Mouse (Mus musculus) CH12.LX (cell line): ENCODE results near the gene Tbca. TPM values are rescaled to one million over a fixed set of nuclear protein-coding genes. Genes with fewer than 3 reads are reported as not detected.

Experiments used
- DNase-seq: peaks from one replicate; pipeline ENCODE4 v3.0.0-alpha.2; 2013; ENCODE audit errors: extremely low read depth
- H3K27ac ChIP-seq: 2 replicates; pipeline ENCODE4 v1.5.1; 2012; ENCODE audit warnings: low read depth, mild to moderate bottlenecking, control low read depth, moderate library complexity; ENCODE audit not compliant: insufficient read depth
- H3K27me3 ChIP-seq: replicated peaks from 2 replicates; pipeline ENCODE3; 2012; ENCODE audit warnings: inconsistent platforms
- H3K36me3 ChIP-seq, 2 experiments: replicated peaks in 1 of 2; 2 replicates each; pipeline versions ENCODE3 to v1.6.1; 2012; ENCODE audit warnings: inconsistent platforms in 1 of 2, low read length in 1 of 2, mild to moderate bottlenecking in 1 of 2, mixed read lengths in 1 of 2, moderate library complexity in 1 of 2; ENCODE audit not compliant: control insufficient read depth in 1 of 2, insufficient read depth in 1 of 2
- H3K4me1 ChIP-seq, 2 experiments: 2 replicates each; pipeline ENCODE4 v1.6.1; 2012; ENCODE audit warnings: inconsistent platforms in 1 of 2, moderate library complexity in 1 of 2; ENCODE audit not compliant: insufficient read depth in 2 of 2, control insufficient read depth in 1 of 2
- H3K4me2 ChIP-seq: 2 replicates; pipeline ENCODE4 v1.6.1; 2012; ENCODE audit warnings: low read depth, mild to moderate bottlenecking, control low read depth; ENCODE audit not compliant: poor library complexity, insufficient read depth, severe bottlenecking
- H3K4me3 ChIP-seq, 3 experiments: fragments of 150-350 bp in 1 of 3; sonication (generic) in 1 of 3; replicated peaks in 1 of 3; 2 replicates each; pipeline versions ENCODE3 to v1.5.1; 2011 to 2012; ENCODE audit warnings: low read depth in 2 of 3, low read length in 2 of 3, mild to moderate bottlenecking in 2 of 3, moderate library complexity in 2 of 3, control low read depth in 1 of 3, improper control_type of control experiment in 1 of 3, inconsistent platforms in 1 of 3, mixed read lengths in 1 of 3; ENCODE audit not compliant: poor library complexity in 1 of 3
- H3K79me2 ChIP-seq: replicated peaks from 2 replicates; pipeline ENCODE4 v1.6.1; 2012; ENCODE audit warnings: mild to moderate bottlenecking, moderate library complexity; ENCODE audit not compliant: control insufficient read depth, poor library complexity, insufficient read depth, severe bottlenecking; ENCODE audit errors: extremely low read depth
- H3K9ac ChIP-seq: 2 replicates; pipeline ENCODE4 v1.6.1; 2012; ENCODE audit warnings: low read depth, mild to moderate bottlenecking, control low read depth, moderate library complexity; ENCODE audit not compliant: insufficient read depth
- H3K9me3 ChIP-seq: replicated peaks from 2 replicates; pipeline ENCODE3; 2012; ENCODE audit warnings: low read length, inconsistent platforms, mixed read lengths
- CHD1 ChIP-seq: IDR thresholded peaks from 2 replicates; pipeline ENCODE4 v1.6.1; 2012; ENCODE audit warnings: low read depth, low read length, improper control_type of control experiment, inconsistent platforms
- CHD2 ChIP-seq: IDR thresholded peaks from 2 replicates; pipeline ENCODE4 v1.6.1; 2011; ENCODE audit warnings: low read length, improper control_type of control experiment
- E2F4 ChIP-seq: IDR thresholded peaks from 2 replicates; pipeline ENCODE4 v1.6.1; 2011; ENCODE audit warnings: low read depth, low read length, improper control_type of control experiment; ENCODE audit not compliant: insufficient replicate concordance
- EP300 ChIP-seq: IDR thresholded peaks from 2 replicates; pipeline ENCODE4 v1.6.1; 2011; ENCODE audit warnings: low read length, improper control_type of control experiment
- ETS1 ChIP-seq: conservative IDR thresholded peaks from 2 replicates; pipeline ENCODE4 v1.6.1; 2012; ENCODE audit warnings: low read depth, mild to moderate bottlenecking, inconsistent platforms, low read length, improper control_type of control experiment, moderate library complexity
- GABPA ChIP-seq: IDR thresholded peaks from 2 replicates; pipeline ENCODE4 v1.6.1; 2012; ENCODE audit warnings: low read depth, low read length, improper control_type of control experiment, inconsistent platforms; ENCODE audit not compliant: insufficient replicate concordance
- HCFC1 ChIP-seq: IDR thresholded peaks from 2 replicates; pipeline ENCODE4 v1.6.1; 2012; ENCODE audit warnings: low read depth, mild to moderate bottlenecking, inconsistent platforms, low read length, improper control_type of control experiment
- IRF4 ChIP-seq: IDR thresholded peaks from 2 replicates; pipeline ENCODE4 v1.6.1; 2014; ENCODE audit warnings: low read depth, mild to moderate bottlenecking, inconsistent platforms, low read length, improper control_type of control experiment
- JUN ChIP-seq: IDR thresholded peaks from 2 replicates; pipeline ENCODE4 v1.6.1; 2011; ENCODE audit warnings: low read depth, mild to moderate bottlenecking, low read length, improper control_type of control experiment, moderate library complexity; ENCODE audit not compliant: insufficient read depth
- JUND ChIP-seq: conservative IDR thresholded peaks from 2 replicates; pipeline ENCODE4 v1.6.1; 2011; ENCODE audit warnings: low read depth, low read length, improper control_type of control experiment
- MAX ChIP-seq: IDR thresholded peaks from 2 replicates; pipeline ENCODE4 v1.6.1; 2011; ENCODE audit warnings: low read length, improper control_type of control experiment
- MAZ ChIP-seq: IDR thresholded peaks from 2 replicates; pipeline ENCODE4 v1.6.1; 2012; ENCODE audit warnings: low read depth, mild to moderate bottlenecking, inconsistent platforms, low read length, improper control_type of control experiment, moderate library complexity
- MYC ChIP-seq: IDR thresholded peaks from 2 replicates; pipeline ENCODE4 v1.6.1; 2011; ENCODE audit warnings: low read depth, mild to moderate bottlenecking, improper control_type of control experiment, low read length
- NRF1 ChIP-seq: IDR thresholded peaks from 2 replicates; pipeline ENCODE4 v1.6.1; 2014; ENCODE audit warnings: low read depth, mild to moderate bottlenecking, inconsistent platforms, low read length, improper control_type of control experiment, moderate library complexity
- POLR2A ChIP-seq: IDR thresholded peaks from 2 replicates; pipeline ENCODE4 v1.6.1; 2011; ENCODE audit warnings: low read depth, mild to moderate bottlenecking, improper control_type of control experiment, low read length
- POLR2AphosphoS2 ChIP-seq: IDR thresholded peaks from 2 replicates; pipeline ENCODE4 v1.6.1; 2011; ENCODE audit warnings: low read depth, low read length, improper control_type of control experiment
- RAD21 ChIP-seq: IDR thresholded peaks from 2 replicates; pipeline ENCODE4 v1.6.1; 2011; ENCODE audit warnings: low read depth, mild to moderate bottlenecking, low read length, improper control_type of control experiment, moderate library complexity
- SMC3 ChIP-seq: IDR thresholded peaks from 2 replicates; pipeline ENCODE4 v1.6.1; 2011; ENCODE audit warnings: low read depth, low read length, improper control_type of control experiment
- TCF12 ChIP-seq: IDR thresholded peaks from 2 replicates; pipeline ENCODE4 v1.6.1; 2014; ENCODE audit warnings: low read depth, mild to moderate bottlenecking, inconsistent platforms, low read length, improper control_type of control experiment
- UBTF ChIP-seq: IDR thresholded peaks from 2 replicates; pipeline ENCODE4 v1.6.1; 2012; ENCODE audit warnings: low read depth, mild to moderate bottlenecking, inconsistent platforms, low read length, improper control_type of control experiment, moderate library complexity
- USF1 ChIP-seq: IDR thresholded peaks from 2 replicates; pipeline ENCODE4 v1.6.1; 2014; ENCODE audit warnings: low read depth, mild to moderate bottlenecking, inconsistent platforms, low read length, improper control_type of control experiment
- ZMIZ1 ChIP-seq: IDR thresholded peaks from 2 replicates; pipeline ENCODE4 v1.6.1; 2012; ENCODE audit warnings: low read depth, mild to moderate bottlenecking, inconsistent platforms, low read length, improper control_type of control experiment
- dilution Hi-C: fragments of 300-500 bp; cut with MboI; formaldehyde crosslinking; loops from 2 replicates; pipeline ENCODE4 v1.14.3; 2020; ENCODE audit warnings: low sequenced_read_pairs; ENCODE audit not compliant: extremely low pct_unique_long_range_greater_than_20kb, extremely low pct_ligation_motif_present
- in situ Hi-C: fragments of 300-500 bp; cut with MboI; formaldehyde crosslinking; loops from 3 replicates; pipeline ENCODE4 v1.14.3; 2019; ENCODE audit warnings: low sequenced_read_pairs, low pct_ligation_motif_present, low pct_unique_long_range_greater_than_20kb, mixed read lengths
- polyA plus RNA-seq: library from polyadenylated mRNA; unstranded; fragments of >175 nt; gene quantifications from 2 replicates; pipeline ENCODE4 v1.2.1, GENCODE M21; 2012; ENCODE audit warnings: low read depth; ENCODE audit not compliant: insufficient read length
- total RNA-seq, 2 experiments: library from RNA; depleted of rRNA; stranded (reverse); fragments of 300-350 nt in 1 of 2; fragments of >200 nt in 1 of 2; gene quantifications; 2 replicates each; pipeline ENCODE4 v1.2.3; 2012 to 2014

Tbca gene
- total and polyA plus RNA-seq, 3 experiments: 141 to 552 (median 196) TPM

- no peak for DNase-seq
- Histone ChIP-seq H3K4me3 (no peak overlapping the region), H3K4me1 (no peaks in the 10 kb centered on the region), H3K79me2 (no peaks in the 10 kb centered on the region), H3K4me2 (no peak overlapping the region), H3K27me3 (no peaks in the 10 kb centered on the region), H3K9me3 (peaks cover 20% of the 10 kb centered on the region), H3K9ac (no peak overlapping the region), H3K36me3 (no peaks in the 10 kb centered on the region), H3K27ac (no peak overlapping the region)
- in situ Hi-C loops (no loop called here), dilution Hi-C loops (no loop called here)
- no peak for TF ChIP-seq MAZ
- no peak for TF ChIP-seq GABPA
- TF ChIP-seq ETS1: no peak
- TF ChIP-seq MAX: no peak
- no peak for TF ChIP-seq HCFC1
- TF ChIP-seq POLR2AphosphoS2: no peak
- no peak for TF ChIP-seq RAD21
- TF ChIP-seq UBTF: no peak
- no peak for TF ChIP-seq USF1
- TF ChIP-seq SMC3: no peak
- no peak for TF ChIP-seq JUND
- TF ChIP-seq CHD2: no peak
- no peak for TF ChIP-seq EP300
- no peak for TF ChIP-seq IRF4
- no peak for TF ChIP-seq NRF1
- TF ChIP-seq JUN: no peak
- no peak for TF ChIP-seq CHD1
- TF ChIP-seq MYC: no peak
- TF ChIP-seq E2F4: no peak
- TF ChIP-seq ZMIZ1: no peak
These were observed 93.5 kb downstream of the Tbca start for GRCm38 (mm10) chr13:94882221-94882620.

GRCm38 (mm10) chr13:94882711-94883145, 94.0 kb downstream of the Tbca start:
- dilution Hi-C loops: no loop called here
- H3K4me2 ChIP-seq: no peak overlapping the region
- no peaks in the 10 kb centered on the region for H3K79me2 ChIP-seq
- peaks cover 18% of the 10 kb centered on the region for H3K9me3 ChIP-seq
- no peak for TF ChIP-seq HCFC1
- no peak for TF ChIP-seq TCF12
- no peak for TF ChIP-seq E2F4
- TF ChIP-seq MAZ: no peak
- no peak for TF ChIP-seq POLR2A
- H3K27ac ChIP-seq: no peak overlapping the region
- H3K36me3 ChIP-seq: no peaks in the 10 kb centered on the region
- DNase-seq: no peak
- H3K4me1 ChIP-seq: no peaks in the 10 kb centered on the region
- H3K27me3 ChIP-seq: no peaks in the 10 kb centered on the region
- no peak overlapping the region for H3K9ac ChIP-seq
- in situ Hi-C loops: no loop called here
- H3K4me3 ChIP-seq: no peak overlapping the region
